Mouse (Mus musculus) lung, adult 2 months (tissue): Measurements from ENCODE around the gene Cpa4. TPM values are rescaled to one million over a fixed set of nuclear protein-coding genes. Genes with fewer than 3 reads are reported as not detected.

Experiments
- DNase-seq: peaks from one replicate; pipeline ENCODE4 v3.0.0; 2022
- H3K4me1 ChIP-seq: fragments of 200-500 bp; 2 replicates; pipeline ENCODE4 v1.6.1; 2011; ENCODE audit warnings: low read length; ENCODE audit not compliant: control insufficient read depth, insufficient read depth
- H3K4me3 ChIP-seq: fragments of 200-500 bp; replicated peaks from 2 replicates; pipeline ENCODE3; 2011; ENCODE audit warnings: low read depth, mild to moderate bottlenecking, control low read depth, low read length; ENCODE audit errors: extremely low read depth
- CTCF ChIP-seq: fragments of 200-500 bp; IDR thresholded peaks from 2 replicates; pipeline ENCODE4 v1.5.1; 2011; ENCODE audit warnings: mild to moderate bottlenecking, low read length, control low read depth; ENCODE audit not compliant: insufficient read depth
- POLR2A ChIP-seq: fragments of 200-500 bp; IDR thresholded peaks from 2 replicates; pipeline ENCODE4 v1.6.1; 2011; ENCODE audit warnings: low read depth, mild to moderate bottlenecking, control low read depth, low read length, borderline replicate concordance; ENCODE audit errors: extremely low read depth
- WGBS: fragments of 180-500 bp; shearing (Covaris S2); methylation state at CpG from one replicate; pipeline ENCODE4 v1.1.7; 2018; 5-methylcytosine and 5-hydroxymethylcytosine counted together
- polyA plus RNA-seq: library from polyadenylated mRNA; depleted of rRNA; stranded (reverse); fragments of >200 nt; gene quantifications from 2 replicates; pipeline ENCODE4 v1.2.3, GENCODE M21; 2012

Gene Cpa4
- polyA plus RNA-seq, 1 experiment: 4.6 TPM

GRCm38 (mm10) chr6:30569331-30569730 is 1.2 kb downstream of the Cpa4 start:
- TF ChIP-seq POLR2A (no peak), CTCF (no peak)
- Histone ChIP-seq H3K4me1 (no peaks in the 10 kb centered on the region), H3K4me3 (no peak overlapping the region)
- WGBS: 95% methylated on average over 10 of the region's 10 CpGs
- DNase-seq: no peak

GRCm38 (mm10) chr6:30570012-30570411 is 1.8 kb downstream of the Cpa4 start:
- TF ChIP-seq POLR2A: no peak
- no peak for TF ChIP-seq CTCF
- no peak overlapping the region for H3K4me3 ChIP-seq
- no peaks in the 10 kb centered on the region for H3K4me1 ChIP-seq
- 82% methylated on average over 5 of the region's 5 CpGs for WGBS
- DNase-seq: no peak

GRCm38 (mm10) chr6:30572456-30573311 is 4.5 kb downstream of the Cpa4 start:
- H3K4me3 ChIP-seq: no peak overlapping the region
- peak; percentile 36 for DNase-seq
- TF ChIP-seq POLR2A (no peak), CTCF (no peak)
- WGBS: 58% methylated on average over 20 of the region's 20 CpGs
- H3K4me1 ChIP-seq: no peaks in the 10 kb centered on the region

GRCm38 (mm10) chr6:30573380-30573779 is 5.2 kb downstream of the Cpa4 start:
- no peak for TF ChIP-seq CTCF
- TF ChIP-seq POLR2A: no peak
- DNase-seq: no peak
- Histone ChIP-seq H3K4me3 (no peak overlapping the region), H3K4me1 (no peaks in the 10 kb centered on the region)
- WGBS: 83% methylated on average over 5 of the region's 5 CpGs

GRCm38 (mm10) chr6:30574945-30575344 is 6.8 kb downstream of the Cpa4 start:
- TF ChIP-seq POLR2A: no peak
- no peak for TF ChIP-seq CTCF
- 82% methylated on average over 1 of the region's 1 CpGs for WGBS
- no peak for DNase-seq
- no peaks in the 10 kb centered on the region for H3K4me1 ChIP-seq
- H3K4me3 ChIP-seq: no peak overlapping the region

- Histone ChIP-seq H3K4me3 (no peak overlapping the region), H3K4me1 (no peaks in the 10 kb centered on the region)
- WGBS: 80% methylated on average over 17 of the region's 17 CpGs
- TF ChIP-seq CTCF (no peak), POLR2A (no peak)
- no peak for DNase-seq
These were observed 8.5 kb downstream of the Cpa4 start for GRCm38 (mm10) chr6:30576477-30577203.

- no peaks in the 10 kb centered on the region for H3K4me1 ChIP-seq
- WGBS: 80% methylated on average over 17 of the region's 17 CpGs
- no peak for TF ChIP-seq POLR2A
- no peak for TF ChIP-seq CTCF
- no peak overlapping the region for H3K4me3 ChIP-seq
- DNase-seq: no peak
These were observed 12.0 kb downstream of the Cpa4 start for GRCm38 (mm10) chr6:30579961-30580840.

- no peak overlapping the region for H3K4me3 ChIP-seq
- no peak for TF ChIP-seq CTCF
- no peak for TF ChIP-seq POLR2A
- DNase-seq: no peak
- 83% methylated on average over 8 of the region's 8 CpGs for WGBS
- no peaks in the 10 kb centered on the region for H3K4me1 ChIP-seq
These were observed 12.6 kb downstream of the Cpa4 start for GRCm38 (mm10) chr6:30580841-30581176.

- no peak for TF ChIP-seq POLR2A
- no peak for TF ChIP-seq CTCF
- DNase-seq: no peak
- 72% methylated on average over 7 of the region's 7 CpGs for WGBS
- Histone ChIP-seq H3K4me1 (no peaks in the 10 kb centered on the region), H3K4me3 (no peak overlapping the region)
These were observed 18.8 kb downstream of the Cpa4 start for GRCm38 (mm10) chr6:30586886-30587442.
